Mouse (Mus musculus): ENCODE results near the gene Stmn3.

Gene Stmn3

DNA sequence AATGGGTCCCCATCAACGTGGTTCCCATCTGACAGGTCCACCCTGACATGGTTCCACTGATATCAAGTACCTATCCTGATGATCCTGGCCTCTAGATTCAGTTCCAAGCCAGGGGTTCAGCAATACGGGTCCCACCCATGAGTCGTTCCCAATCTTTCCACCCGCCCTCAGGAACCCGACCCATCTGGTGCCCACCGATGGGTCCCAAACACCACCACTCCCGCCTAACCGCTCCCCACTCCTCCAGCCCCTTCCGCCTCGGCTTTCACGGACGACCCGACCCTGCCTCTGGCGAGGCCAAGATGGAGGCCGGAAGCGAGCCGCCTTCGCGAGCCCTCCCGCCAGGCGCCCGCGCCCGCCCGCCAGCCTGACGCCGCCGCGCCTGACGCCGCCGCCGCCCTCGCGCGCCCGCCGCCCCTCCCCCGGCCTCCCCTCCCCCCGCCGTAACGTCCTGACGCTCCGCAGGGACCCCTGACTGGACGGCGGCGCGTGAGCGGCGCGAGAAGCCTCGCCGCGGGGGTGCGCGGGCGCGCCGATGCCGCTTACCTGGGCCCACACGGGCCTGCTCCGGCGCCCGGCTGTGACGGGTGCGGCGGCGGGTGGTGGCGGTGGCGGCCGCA is 26.9 kb downstream of the Stmn3 start:
- in situ Hi-C loops (cut with MboI; ENCODE audit: low sequenced_read_pairs): no loop called here

- in situ Hi-C loops (cut with MboI; ENCODE audit: low sequenced_read_pairs): no loop called here
Measured at GRCm38 (mm10) chr2:181286629-181287337, 27.5 kb downstream of the Stmn3 start.

DNA sequence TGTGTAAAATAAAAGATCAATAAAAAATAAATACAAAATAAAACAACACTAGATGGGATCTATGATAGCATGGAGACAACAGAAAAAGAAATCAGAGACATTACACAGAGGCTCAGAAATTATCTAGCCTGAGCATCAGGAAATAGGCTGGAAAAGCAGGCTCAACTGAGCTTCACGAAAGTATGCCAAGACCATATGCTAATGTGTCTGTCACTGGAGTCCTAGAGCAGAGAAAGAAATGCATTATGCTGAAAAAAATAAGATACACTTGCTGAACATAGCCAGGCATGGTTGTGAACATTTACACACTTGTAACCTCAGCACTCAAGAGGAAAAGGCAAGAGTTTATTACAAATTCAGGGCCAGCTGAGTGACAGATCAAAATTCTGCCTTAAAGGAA is 34.3 kb downstream of the Stmn3 start:
- in situ Hi-C loops (cut with MboI; ENCODE audit: low sequenced_read_pairs): no loop called here

DNA sequence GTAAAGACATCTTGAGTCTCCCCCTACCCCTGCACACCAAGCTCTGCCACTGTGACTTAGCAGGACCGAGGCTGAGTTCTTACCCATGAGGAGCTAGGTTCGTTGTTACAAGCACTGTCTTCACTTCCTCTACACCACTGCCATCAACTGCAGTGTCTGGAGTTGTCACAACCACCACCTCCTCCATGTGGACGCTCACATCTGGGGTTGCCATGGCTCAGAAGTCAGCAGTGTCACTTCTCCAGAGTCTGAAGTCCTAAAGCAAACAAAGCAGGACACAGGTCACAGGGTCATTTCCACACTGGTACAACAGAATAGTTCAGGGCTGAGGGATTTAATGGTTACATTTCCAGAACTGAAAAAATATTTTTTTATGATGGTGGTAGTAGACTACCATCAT is 36.4 kb downstream of the Stmn3 start:
- in situ Hi-C loops (cut with MboI; ENCODE audit: low sequenced_read_pairs): no loop called here

- in situ Hi-C loops (cut with MboI; ENCODE audit: low sequenced_read_pairs): no loop called here
Measured at GRCm38 (mm10) chr2:181276766-181277165, 37.5 kb downstream of the Stmn3 start.

GRCm38 (mm10) chr2:181274639-181275038 is 39.7 kb downstream of the Stmn3 start:
- in situ Hi-C loops (cut with MboI; ENCODE audit: low sequenced_read_pairs): no loop called here

GRCm38 (mm10) chr2:181273829-181274228 is 40.5 kb downstream of the Stmn3 start:
- in situ Hi-C loops (cut with MboI; ENCODE audit: low sequenced_read_pairs): no loop called here

DNA sequence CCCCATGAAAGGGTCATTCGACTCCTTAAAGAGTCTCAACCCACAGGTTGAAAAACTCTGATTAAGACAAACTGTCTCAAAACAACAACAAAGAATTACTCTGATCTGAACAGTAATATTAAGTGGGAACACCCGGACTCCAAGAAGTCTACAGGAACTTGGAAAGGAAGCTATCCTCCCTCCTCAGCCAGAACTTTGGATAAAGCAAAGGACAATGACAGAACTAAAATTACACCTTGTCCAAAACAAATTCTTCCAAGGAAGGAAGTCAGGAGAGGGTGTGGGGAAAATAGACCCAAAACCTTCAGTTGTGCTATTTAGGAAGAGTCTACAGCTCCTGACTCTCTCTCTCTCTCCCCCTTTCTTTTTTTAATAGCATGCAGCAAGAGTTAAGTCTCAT is 42.2 kb downstream of the Stmn3 start:
- in situ Hi-C loops (cut with MboI; ENCODE audit: low sequenced_read_pairs): no loop called here

GRCm38 (mm10) chr2:181266839-181267238 is 47.5 kb downstream of the Stmn3 start:
- in situ Hi-C loops (cut with MboI; ENCODE audit: low sequenced_read_pairs): no loop called here
